Mouse (Mus musculus) ES-Bruce4 (cell line): ENCODE results near the gene Clptm1.

Experiments used
- CTCF ChIP-seq: IDR thresholded peaks from one replicate; pipeline ENCODE4 v1.8.1; 2011; ENCODE audit warnings: low read depth, low read length
- EP300 ChIP-seq: IDR thresholded peaks from 2 replicates; pipeline ENCODE4 v1.6.1; 2011; ENCODE audit warnings: low read depth, low read length; ENCODE audit not compliant: insufficient read depth
- POLR2A ChIP-seq: IDR thresholded peaks from one replicate; pipeline ENCODE4 v1.8.1; 2011; ENCODE audit warnings: low read length; ENCODE audit not compliant: insufficient read depth

GRCm38 (mm10) chr7:19710650-19711049 is 45.8 kb upstream of the Clptm1 start:
- TF ChIP-seq EP300 = no peak
- TF ChIP-seq CTCF = no peak
- TF ChIP-seq POLR2A = no peak
